Mouse (Mus musculus) megakaryocyte progenitor cell, adult 5-6 weeks (primary cell): ENCODE data around the gene Pla2g5. TPM values are rescaled to one million over a fixed set of nuclear protein-coding genes. Genes with fewer than 3 reads are reported as not detected.

Source experiments
- ATAC-seq: replicated peaks from 2 replicates; pipeline ENCODE4 v1.8.0; 2016; ENCODE audit warnings: mild to moderate bottlenecking, moderate TSS enrichment, inconsistent platforms; ENCODE audit not compliant: poor library complexity
- total RNA-seq, 2 experiments: library from RNA; stranded (forward) in 1 of 2; stranded (reverse) in 1 of 2; fragments of 157-497, 149-512 nt in 1 of 2; fragments of 200-1000 nt in 1 of 2; gene quantifications; 2 replicates each; pipeline versions ENCODE4 v1.2.3 to v1.2.4; 2015 to 2017

Gene Pla2g5
- total RNA-seq, 2 experiments from 2014 or later, result not detected

DNA sequence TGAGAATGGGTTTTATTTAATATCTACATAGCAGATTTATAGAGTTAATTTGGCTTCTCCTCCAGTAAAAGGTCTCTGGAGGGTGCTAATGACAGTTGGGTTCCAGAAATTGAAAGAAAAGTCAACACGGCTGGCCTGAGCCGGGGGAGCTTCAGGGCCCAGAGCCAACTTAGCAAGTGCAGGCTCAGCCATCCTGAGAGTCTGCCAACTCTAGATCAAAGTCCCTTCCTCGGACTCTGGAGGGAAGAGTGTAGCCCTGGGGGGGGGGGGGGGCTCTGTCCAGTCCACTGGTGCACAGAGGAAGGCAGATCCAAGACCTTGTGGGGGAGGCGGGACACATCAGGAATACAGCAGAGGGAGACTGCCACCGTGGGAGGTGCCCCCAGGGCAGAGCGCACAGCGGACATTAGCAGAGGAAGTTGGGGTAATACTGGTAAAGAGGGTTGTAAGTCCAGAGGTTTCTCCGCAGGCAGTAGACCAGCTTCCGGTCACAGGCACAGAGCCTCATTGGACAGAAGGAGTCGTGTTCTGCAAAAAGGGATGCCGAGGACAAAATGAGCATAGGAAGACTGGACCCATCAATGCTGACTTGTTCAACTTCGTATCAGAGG is 63.0 kb downstream of the Pla2g5 start:
- no peak for ATAC-seq

DNA sequence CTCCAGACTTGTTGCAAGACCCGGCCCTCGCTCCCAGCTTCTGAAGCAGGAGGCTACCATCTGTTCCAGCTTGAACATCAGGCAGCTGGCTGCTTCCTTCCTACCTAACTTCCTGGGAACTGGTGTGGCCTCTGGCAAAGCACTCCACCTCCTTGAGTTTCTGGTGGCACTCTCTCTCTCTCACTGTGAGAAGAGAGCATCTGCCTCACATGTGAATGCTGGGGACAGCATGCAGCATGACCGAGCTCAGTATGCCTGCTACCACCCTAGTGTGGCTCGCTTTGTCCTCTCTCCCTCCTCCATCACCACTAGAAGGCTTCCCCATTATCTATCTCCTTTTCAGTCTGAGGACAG is 66.1 kb downstream of the Pla2g5 start:
- ATAC-seq, result no peak

DNA sequence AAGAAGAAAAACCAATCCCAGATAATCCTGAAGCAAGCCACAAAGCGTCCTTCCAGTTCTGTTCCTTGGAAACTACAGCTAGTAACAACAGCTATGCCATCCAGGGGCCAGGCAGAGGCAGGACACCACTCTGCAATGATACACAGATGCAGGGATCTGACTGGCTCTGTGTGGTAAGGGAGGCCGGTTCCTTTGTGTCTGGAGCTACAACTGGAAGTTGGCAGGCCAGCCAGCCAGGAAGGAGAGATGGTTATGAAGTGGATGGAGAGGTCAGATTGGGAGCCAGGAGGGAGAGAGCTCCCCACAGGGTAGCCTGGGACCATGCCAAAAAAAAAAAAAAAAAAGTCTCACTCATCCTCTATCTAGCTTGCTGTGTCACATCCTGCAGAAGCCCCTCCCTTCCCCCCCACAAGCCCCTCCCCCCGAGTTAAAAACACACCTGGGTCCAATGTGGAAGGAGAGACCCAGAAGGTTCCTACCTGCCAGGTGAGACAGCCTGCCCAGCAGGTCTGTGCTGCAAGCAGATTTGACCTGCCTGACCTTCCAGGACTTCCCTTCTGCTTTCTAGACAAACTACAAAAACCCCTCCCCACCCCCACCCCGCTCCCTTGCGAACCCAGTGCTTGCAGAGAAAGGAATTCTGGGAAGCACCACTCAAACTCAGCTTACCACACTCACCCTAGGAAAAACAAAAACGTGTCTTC is 66.6 kb downstream of the Pla2g5 start:
- ATAC-seq, result no peak

DNA sequence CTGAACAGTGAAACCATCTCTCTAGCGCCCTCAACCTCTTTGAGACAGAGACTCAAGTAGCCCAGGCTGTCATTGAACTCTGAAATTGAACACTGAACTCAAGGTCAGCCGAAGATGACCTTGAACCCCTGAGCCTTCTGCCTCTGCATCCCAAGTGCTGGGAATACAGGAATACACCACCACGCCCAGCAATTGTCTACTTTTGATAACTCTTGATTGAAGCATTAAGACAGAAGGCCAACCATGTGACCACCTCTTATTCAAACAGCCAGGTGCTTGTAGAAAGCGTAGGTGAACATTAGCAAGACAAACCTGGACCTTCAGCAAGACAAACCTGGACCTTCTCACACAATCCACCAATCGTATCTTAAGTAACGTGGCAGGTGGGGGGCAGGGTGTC is 68.9 kb downstream of the Pla2g5 start:
- ATAC-seq, result no peak

DNA sequence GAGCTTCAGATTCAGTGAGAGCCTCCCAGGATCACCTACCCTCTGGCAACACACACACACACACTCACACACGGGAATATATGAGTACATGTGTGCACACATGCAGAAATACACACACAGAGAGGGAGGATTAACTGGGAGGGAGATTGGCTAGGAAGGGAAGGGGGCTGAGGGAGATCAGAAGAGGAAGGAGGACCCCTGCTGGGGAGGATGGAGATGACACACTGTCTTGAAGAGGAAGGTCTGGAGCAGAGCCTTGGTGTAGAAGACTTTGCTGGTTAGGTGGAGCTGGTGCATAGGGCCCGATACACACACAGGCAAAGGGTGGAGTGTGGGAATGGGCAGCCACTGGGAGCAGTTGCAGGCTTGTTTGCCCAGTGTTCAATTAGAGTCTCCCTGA is 70.0 kb downstream of the Pla2g5 start:
- no peak for ATAC-seq

DNA sequence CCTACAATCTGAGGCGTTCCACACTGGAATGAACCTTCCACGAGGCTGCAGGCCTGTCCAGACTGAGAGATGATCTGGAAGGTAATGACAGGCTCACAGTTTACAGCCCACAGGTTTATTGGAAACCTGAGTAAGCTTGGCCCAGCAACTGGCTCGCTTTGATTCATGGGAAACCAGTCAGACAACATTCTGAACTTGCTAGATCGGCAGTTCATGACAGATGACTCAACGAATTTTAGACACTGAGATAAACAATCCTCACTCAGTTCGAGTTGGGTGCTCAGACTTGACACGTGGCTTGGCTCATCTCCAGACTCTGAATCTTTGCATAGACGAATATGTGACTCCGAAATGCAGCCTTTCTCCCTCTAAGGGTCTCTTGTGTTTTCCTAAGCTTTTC is 70.7 kb downstream of the Pla2g5 start:
- no peak for ATAC-seq

DNA sequence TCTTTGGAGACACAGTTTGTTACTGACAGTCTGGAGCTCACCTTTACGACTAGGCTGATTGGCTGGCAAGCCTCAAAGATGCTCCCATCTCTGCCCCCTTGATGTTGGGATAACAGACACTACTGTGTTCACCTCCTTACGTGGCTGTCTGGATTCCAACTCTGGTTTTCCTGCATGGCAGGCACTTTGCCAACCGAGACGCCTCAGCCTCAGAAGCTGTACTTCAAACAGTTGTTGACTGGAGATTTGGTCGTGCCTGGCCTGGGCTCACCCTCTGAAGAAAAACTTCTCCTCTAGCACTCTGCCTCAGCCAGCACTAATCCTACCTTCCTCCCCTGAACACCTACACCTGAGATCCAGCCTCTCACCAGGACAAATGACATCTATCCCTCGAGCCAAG is 71.8 kb downstream of the Pla2g5 start:
- ATAC-seq, result no peak

DNA sequence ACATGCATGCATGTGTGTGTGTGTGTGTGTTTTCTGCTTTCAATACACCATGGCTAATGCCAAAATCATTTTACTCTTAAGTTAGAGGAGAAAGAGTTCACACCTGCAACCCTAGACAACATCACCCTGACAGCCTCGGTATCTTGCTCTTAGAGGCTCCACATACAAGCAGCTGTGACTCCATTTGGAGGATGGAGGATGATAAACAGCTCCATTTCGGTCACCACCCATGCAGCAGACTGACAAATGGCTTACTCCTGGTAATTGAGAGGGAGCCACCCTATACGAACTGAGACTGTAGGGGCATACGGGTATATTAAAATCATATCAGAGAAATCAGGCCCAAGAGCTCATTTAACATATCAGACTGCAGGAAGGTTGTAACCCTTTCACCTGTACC is 74.9 kb downstream of the Pla2g5 start:
- ATAC-seq, result no peak

DNA sequence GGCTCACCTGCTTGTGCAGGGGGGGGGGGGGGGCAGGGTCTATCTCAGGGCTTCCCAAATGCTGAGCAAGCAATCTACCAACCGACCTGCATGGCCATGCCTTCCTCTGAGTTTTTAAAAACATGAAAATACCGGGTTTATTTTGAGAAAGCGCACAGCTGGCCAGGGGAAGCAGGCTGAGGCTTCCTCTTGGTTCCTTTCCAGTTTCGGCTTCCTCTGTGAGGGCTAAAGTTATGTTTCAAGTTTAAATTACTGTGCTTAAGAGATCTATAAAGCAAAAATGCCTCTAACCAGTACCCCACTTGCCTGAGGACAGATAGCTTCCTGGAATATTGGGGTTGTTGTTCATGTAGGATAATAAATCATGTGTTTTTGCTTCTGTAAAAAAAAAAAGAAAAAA is 77.1 kb downstream of the Pla2g5 start:
- ATAC-seq, result no peak

DNA sequence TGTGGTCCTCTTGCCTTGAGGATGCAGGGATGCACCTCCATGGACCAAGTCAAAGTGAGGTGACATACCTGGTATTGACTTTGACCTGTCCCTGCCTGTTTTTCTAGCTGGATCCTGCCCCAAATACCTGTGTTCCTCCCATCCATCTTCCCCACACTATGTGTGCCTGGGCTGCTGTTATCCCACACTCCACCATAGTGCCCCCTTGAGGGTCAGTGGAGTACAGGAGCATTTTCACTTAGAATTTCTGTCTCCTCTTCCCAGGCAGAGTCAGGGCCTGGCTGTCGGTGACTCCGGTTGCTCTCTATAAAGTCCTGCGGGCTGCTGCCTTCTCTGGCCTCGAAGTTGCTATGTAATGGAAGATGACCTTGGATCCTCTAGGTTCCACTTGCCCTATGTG is 77.6 kb downstream of the Pla2g5 start:
- ATAC-seq, result no peak

DNA sequence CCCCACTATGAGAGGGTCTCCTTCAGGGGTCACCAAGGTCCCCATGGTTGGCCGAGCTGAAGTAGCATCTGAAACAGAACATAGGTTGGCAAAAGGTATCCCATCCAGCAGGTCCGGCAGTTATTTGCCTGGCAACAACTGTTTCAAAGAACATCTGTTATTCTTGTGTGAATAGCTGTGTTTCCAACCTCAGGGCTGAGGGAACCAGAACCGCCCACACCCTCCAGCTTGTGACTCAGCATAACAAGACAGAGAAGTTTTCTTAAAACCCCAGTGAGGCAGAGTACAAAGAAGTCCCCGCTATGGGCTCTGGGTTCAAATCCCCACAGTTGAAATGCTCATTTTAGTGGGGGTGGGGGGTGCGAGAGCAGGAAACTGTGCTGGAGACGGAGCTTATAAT is 81.2 kb downstream of the Pla2g5 start:
- ATAC-seq, result no peak

DNA sequence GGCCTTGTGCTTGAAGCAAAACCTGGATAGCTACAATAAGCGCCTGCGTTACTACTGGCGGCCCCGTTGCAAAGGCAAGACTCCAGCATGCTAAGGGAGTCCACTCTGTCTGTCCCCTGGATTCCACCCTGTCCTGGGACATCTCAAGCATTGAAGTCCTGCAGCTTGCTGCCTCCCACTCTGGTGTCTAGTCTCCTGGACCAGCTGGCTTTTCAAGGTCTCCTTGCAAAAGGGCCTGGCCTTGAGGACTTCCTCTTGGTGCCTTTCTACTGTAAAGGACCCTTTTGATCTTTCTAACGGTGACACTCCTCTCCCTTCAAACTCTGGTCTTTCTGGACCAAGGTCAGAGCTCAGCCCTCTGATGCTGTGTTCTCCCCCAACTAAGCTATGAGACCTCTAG is 83.0 kb downstream of the Pla2g5 start:
- no peak for ATAC-seq

DNA sequence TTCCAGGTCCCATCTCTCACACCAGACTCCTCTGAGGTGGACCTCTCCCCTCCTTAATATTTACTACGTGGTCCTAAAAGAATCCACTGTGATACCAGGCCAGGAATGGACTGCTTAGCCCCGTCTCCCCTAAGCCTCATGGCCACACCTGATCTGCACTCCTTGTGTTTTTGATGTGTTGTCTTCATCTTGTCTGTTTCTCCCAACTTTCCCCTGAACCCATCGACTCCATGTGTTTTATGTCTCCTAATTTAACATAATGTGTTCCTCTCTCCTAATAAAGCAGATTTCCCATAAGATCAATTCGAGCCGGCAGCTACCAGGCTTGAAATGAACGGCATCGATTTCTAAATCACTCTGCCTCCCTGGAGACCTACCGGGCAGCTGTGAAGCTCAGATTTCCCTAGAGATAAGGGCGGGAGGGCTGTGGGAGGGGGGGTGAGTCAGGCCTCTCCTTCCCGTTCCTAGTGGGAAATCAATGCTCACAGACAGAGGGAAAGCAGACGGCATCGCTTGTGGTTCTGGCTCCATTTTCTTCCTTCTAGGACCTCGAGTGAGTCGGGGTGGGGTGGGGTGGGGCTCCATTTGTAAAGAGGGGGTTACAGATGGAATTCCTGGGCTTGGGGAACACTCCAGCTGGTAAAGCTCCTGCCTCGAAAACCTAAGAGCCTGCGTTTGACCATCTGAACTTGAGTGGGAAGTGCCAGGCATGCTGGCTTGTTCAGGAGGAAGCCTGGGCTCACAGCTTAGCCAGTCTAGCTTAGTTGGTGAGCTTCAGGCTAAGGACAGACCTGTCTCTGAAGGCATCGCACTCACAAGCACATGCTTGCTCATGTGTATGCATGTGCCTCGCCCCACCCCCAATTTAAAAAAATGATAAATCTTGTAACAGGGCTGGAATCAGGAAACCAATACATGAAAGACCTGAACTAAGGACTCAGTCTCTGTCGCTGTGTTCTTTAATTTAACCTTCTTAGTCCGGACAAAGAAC is 85.6 kb downstream of the Pla2g5 start:
- ATAC-seq, result no peak

DNA sequence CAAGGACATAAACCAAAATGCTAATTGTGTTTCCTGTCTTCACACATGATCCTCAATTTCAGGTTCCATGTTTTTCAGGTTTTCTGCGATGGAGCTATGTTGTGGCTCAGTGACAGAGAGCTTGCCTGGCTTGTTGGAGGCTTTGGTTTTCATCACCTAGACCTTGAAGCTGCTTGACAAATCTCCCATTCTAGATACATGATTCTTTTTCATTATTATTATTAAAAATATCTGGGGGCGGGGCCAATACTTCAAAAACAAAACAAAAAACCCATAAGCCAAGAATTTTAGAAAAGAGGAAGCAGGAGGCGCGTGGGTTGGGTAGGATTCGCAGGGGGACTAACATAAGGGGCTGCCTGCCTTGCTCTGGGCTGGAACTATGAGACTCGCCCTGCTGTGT is 87.8 kb downstream of the Pla2g5 start, which contains the start of gene Pla2g2d:
TSS of gene Pla2g2d (plus strand) at position 301 of the 400 bp plus-strand sequence.
- no peak for ATAC-seq

DNA sequence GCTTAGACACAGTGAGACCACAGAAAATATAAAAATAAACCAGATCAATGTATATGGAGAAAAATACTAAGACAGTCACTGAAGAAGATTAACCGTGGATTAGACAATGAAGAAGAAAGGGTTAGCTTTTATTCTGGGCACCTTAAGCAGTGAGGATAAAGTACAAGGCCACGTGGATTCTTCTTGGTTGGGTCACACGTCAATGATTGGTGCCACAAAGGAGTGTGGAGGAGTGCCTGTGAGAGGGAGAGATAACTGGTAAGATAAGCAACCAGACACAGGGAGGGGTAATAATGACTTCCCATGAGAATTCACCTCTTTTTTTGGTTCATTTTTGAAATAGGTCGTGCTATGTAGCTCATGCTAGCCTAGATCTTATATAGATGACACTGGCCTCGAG is 90.9 kb downstream of the Pla2g5 start:
- no peak for ATAC-seq

DNA sequence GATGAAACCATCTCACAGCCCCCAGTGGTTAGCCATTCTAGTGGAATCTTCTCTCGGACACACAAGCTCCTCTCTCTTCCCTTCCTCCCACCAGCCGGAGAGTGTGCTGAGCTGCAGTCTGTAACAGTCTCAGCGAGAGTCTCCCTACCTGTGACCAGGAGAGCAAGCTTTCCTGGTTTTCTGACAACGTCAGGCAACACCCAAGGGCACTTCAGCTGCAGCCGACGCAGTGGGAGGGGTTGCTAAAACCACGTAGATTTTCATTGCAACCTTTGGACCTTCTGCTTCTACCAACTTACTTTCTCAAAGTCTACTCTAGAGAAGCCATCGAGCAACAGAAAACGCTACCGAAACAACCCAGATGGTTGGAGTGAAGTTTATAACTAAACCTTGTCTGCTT is 91.3 kb downstream of the Pla2g5 start:
- no peak for ATAC-seq

DNA sequence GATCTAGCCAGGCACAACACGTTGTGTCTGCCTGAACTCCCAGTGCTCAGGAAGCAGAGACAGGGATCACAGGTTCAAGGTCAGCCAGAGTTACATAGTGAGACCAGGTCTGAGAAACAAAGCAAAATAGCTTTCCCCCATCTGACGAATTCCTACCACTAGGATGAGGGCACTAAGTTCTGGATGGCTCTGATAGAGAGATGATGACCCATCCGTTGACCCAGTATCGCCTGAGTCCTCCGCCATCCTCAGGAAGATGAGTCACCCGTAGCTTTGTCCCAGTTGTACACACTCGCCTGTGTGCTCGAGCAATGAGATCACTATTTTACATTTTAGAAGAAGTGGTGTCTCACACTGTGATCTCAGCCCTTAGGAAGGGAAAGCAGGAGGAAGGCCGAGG is 101.0 kb downstream of the Pla2g5 start:
- no peak for ATAC-seq

DNA sequence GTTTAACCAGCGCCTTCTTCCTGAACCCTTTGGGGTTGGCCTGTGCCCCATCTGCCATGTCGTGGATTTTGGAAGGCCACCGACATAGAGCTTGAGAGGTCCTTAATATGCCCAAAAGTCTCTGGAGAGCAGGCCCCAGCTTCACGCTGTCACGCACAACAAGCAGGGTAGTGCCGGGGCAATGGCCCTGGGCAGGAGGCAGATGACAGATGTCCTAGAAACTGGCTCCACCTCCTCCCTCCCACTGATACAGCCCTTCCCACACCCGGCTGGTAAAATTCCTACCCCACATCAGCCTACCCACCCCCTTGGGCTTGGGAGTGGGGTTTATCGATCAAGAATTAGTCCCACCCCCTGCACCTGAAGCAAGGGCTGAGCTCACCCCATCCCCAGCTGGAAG is 105.9 kb downstream of the Pla2g5 start, which contains the start of gene Pla2g2f:
TSS of gene Pla2g2f (minus strand) at position 211 of the 400 bp plus-strand sequence.
- ATAC-seq, result no peak

DNA sequence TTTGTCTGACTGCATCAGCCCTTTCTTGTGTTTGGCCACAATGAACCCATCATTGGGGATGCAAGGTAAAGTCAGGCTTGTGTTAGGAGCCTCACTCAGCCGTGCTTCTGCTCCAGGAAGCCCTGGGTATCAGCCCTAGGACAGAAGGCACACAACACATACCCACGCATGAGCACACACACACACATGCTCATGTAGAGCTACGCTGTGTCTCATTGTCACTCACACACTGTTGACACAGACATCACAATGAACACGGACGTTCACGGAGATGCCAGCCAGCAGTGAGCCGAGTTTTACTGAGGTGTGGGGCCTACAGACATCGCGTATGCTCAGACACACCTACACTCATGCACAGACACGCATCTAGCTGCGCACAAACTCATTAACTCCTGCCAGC is 107.3 kb downstream of the Pla2g5 start:
- ATAC-seq, result no peak

DNA sequence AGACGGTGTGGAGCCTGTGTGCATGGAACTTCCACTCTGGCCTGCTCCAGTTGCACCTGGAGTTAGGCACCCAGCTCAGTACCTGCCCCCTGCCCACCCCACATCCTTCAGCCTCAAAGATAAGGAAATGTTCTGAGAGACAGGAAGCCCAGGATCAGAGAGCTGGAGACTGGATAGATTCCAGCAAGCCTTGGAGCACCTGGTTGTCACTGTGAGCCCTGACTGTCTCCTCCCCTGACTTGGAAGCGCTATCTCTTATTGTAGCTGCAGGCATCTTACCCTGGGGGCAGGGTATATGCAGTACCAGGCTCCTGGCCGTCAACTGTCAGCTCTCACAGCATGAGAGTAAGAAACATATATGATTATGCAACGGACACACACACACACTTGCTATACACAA is 107.8 kb downstream of the Pla2g5 start:
- no peak for ATAC-seq

DNA sequence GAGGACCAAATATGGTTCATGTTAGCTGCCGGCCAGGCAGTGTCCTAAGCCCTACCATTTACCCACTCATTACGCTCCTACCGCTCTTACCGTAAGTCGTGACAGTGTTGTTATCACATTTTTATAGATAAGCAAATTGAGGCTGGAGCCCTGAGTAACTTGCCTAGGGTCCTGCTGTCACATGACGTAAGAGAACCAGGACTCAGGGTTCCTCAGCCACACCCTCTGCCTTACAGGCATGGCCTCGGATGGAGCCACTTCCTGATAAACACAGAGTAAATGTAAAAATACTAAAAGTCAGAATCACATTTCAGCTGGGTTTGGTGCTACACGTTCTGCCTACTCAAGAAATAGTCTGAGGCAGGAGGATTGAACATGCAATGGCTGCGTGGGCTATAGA is 108.8 kb downstream of the Pla2g5 start:
- no peak for ATAC-seq

DNA sequence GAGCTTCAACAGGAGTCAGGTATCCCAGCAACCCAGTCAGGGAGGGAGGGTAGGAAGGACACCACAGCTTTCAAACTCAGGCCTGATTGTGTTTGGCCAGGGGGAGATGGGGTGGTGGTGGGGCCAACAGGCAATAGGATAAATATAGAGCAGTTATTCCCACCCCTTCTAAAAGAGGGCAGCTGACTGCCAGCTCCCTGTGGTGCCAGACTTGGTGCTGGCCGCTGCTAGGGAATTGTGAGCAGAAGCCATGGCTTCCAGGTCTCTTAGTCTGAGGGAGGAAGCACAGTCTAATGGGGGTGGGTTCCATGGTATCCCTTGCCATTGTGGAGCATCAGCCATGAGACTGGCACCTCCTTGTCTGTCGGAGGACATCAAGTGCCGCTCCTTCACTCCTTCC is 109.7 kb downstream of the Pla2g5 start:
- ATAC-seq, result no peak
